Mouse (Mus musculus): ENCODE results near the gene Mrps36.
"Not testable (repeated sequence)": the region's sequence is repeated elsewhere in the genome, so short reads cannot be mapped to it uniquely, and the experiment has no call there.

Gene Mrps36

GRCm38 (mm10) chr13:100731462-100732046 lies 12.9 kb downstream of the Mrps36 start:
- DNase-seq = not testable (repeated sequence)

- DNase-seq = peak; percentile 91
These were observed 13.6 kb downstream of the Mrps36 start, which contains the start of gene Cdk7 for GRCm38 (mm10) chr13:100730861-100731176. Gene Cdk7 (minus strand): TSS chr13:100730939.

GRCm38 (mm10) chr13:100730153-100730860 lies 14.2 kb downstream of the Mrps36 start:
- peak; percentile 20 for DNase-seq

GRCm38 (mm10) chr13:100728530-100728929 lies 15.9 kb downstream of the Mrps36 start:
- not testable (repeated sequence) for DNase-seq

GRCm38 (mm10) chr13:100728086-100728485 lies 16.4 kb downstream of the Mrps36 start:
- no peak for DNase-seq

- no peak for DNase-seq
These were observed 19.3 kb downstream of the Mrps36 start for GRCm38 (mm10) chr13:100725194-100725593.

GRCm38 (mm10) chr13:100724051-100724754 lies 20.3 kb downstream of the Mrps36 start:
- DNase-seq = no peak

GRCm38 (mm10) chr13:100721656-100722055 lies 22.8 kb downstream of the Mrps36 start:
- DNase-seq = no peak

- DNase-seq = no peak
These were observed 29.0 kb downstream of the Mrps36 start for GRCm38 (mm10) chr13:100715467-100715866.

GRCm38 (mm10) chr13:100706206-100706605 lies 38.3 kb downstream of the Mrps36 start:
- no peak for DNase-seq

GRCm38 (mm10) chr13:100703468-100703867 lies 41.0 kb downstream of the Mrps36 start:
- DNase-seq = no peak

GRCm38 (mm10) chr13:100698866-100699265 lies 45.6 kb downstream of the Mrps36 start:
- no peak for DNase-seq

- no peak for DNase-seq
These were observed 46.9 kb downstream of the Mrps36 start for GRCm38 (mm10) chr13:100697541-100697940.

GRCm38 (mm10) chr13:100687513-100687912 lies 56.9 kb downstream of the Mrps36 start:
- no peak for DNase-seq

All from thymus, postnatal 14 days (tissue).